Mouse (Mus musculus) frontal cortex, postnatal 36 days (tissue): ENCODE measurements around the gene Gm29094.
A peak's percentile ranks its signal among the peaks of the same experiment; 100 is the strongest.
"Not testable (repeated sequence)": the region's sequence is repeated elsewhere in the genome, so short reads cannot be mapped to it uniquely, and the experiment has no call there.

Experiments used
- DNase-seq, 2 experiments: peaks; one replicate each; pipeline ENCODE4 v3.0.0; 2022; ENCODE audit warnings: low spot score in 2 of 2

Gm29094 gene

DNA sequence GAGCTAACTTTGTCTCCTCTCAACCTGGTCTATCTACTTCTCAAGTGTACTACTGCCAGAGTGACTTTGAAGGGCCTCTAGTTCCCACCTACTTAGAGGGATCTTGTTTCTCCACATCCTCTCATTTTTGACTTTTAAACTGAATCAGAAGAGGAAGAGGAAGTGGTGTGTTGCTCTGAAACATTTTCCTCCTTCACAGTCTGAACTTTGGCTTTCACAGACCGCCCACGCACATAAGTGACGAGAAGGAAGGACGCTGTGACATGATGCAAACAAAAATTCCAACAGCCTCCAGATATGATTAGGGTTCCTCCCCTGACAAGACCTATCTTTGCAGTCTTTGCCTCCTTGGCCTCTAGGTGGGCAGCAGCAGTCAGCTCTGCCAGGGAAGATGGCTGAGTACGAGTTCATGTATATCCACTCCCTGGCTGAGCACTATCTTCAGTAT lies at the start of gene Gm29094, which contains the start of gene Bcl2a1b:
Gene Gm29094, plus strand, starts transcription at position 411 of the 448 bp plus-strand sequence.
Gene Bcl2a1b, plus strand, starts transcription at position 241 of the 448 bp plus-strand sequence.
- DNase-seq: not testable (repeated sequence)

DNA sequence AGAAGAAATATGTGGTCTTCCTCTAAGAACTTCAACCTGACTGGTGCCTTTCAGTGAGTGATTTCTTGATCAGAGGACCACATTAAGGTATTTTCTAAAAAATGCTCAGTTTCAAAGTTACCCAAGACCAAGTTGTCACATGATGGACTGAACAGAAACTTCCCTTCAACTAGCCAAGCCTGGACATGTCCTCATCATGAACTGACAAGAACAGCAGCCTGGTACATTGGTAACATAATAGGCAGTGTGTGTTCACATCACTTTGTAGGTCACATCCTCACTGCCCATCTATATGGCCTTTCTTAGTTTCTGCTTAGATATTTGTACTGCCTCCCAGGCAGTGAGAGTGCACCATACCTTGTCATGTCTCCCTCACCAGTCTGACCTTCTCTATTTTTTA lies 26.6 kb upstream of the Gm29094 start:
- DNase-seq: not testable (repeated sequence)

DNA sequence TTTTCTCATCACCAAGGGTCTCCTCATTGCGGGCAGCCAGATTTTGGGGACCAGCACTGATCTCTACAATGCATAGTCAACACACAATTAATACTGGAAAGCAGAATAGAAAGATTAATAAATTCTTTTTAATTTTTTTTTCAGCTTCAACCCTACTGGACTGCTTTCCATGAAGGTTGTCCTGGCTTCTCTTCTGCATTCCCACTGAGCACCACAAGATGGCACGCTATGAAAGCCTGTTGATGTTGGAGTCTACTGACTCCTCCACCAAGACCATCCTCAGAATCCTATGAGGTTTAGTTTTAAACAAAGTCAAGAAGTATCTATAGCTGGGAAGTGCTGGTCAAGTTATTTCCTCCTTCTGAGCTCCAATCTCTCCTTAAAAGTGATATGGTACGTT lies 20.3 kb upstream of the Gm29094 start:
- peak; percentile 65 to 86 for DNase-seq

DNA sequence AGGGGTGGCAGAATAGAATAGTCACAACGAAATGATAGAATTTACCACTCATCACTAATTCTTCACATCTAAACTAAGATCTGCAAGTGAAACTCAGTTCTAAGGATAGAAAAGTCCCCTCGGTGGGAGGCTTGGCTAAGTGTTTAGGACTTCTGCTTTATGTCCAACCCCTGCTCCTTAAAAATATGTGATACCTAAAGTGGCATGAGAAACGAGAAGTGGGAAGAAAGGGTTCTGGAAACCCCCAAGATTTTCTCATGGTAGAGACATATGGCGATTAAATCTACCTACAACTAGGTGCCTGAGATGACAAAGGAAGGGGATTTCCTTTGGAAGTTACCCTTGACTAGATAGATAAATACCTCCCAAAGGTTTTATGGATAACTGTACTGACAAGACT lies 19.7 kb upstream of the Gm29094 start:
- DNase-seq: not testable (repeated sequence)

DNA sequence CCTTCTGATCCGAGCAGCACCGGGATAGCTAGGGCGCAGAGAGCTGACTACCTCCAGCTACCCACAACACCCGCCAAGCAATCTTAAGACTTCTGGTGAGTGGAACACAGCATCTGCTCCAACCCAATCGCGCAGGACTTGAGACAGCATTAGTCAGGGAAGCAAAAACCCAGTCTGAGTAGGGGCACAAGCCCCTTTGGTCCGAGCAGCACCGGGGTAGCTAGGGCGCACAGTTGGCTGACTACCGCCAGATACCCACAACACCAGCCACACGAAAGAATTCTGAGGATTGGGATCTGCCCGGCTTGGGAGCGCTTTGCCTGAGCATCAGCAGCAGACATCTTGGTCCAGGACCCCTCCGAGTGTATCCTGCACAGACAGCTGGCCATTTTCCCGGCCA lies 12.2 kb upstream of the Gm29094 start:
- not testable (repeated sequence) for DNase-seq

DNA sequence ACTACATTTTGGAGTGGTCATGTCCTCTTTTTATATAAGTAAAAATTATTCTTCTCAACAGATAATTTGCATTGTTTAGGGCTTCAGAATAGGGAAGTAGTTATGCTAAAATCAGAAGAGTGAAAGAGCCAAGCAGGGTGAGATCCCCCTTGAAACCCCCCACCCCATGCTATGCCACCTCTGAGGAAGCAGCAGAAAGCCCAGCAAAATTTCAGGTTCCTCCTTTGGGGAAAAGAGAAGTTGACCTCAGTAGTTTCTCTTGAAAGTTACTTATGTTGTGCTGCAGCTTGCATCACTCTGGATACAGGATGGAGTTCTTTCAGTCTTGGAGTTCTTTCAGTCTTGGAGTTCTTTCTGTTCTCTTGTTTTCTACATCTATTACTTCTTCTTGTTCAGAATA lies 3.7 kb upstream of the Gm29094 start:
- DNase-seq: not testable (repeated sequence)

DNA sequence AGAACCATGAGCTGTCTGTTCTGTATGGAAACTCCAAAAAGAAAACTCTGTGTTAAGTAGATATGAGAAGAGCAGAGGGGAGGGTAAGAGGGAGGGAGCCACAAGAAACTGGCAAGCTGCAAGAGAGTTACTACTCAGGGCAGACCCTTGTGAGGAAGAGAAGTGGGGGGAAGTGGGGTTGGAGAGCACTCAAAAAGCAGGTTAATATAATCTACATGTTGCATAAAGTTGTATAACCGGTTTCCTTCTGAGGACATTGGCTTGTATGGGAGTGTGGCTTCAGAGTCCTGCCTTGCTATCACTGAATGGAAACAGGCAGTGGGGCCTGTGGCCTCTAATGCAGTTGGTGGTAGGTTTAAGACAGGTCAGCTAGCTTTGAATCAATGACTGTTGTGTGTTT lies 1.7 kb upstream of the Gm29094 start:
- DNase-seq: not testable (repeated sequence)

DNA sequence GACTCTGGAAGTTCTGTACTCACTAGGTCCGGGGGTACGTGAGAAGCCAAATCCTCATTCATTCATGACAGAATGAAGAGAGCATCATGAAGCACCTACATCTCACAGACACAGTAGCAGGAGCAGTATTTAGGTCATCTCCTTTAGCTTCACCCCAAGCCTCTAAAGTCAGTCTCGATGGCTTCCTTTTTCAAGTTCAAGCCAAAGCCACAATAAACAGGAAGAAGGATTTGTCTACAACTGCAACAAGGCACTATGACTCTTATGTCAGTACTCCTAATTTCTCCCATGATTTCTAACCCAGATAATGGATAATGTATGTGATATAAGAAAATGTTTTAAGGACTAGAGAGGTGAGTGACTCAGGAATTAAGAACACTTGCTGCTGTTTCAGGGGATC lies 830 bp upstream of the Gm29094 start:
- not testable (repeated sequence) for DNase-seq

DNA sequence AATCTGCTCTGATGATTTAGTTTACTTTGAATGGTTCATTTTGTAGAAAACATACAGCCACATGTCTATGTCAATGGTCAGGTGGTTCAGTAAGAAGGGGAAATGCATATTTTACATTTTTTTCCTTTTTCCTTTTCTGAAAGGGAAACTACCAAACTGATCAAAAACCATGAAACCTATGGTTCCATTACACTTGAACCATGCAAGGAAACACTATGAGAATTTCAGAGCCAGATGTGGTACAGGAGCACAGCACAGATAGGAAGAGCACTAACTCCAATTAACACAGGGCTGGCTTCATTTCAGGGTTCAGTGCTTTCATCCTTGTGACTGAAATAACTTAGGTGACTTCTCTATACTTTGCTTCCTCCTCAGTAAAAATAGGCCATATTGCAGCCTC lies 3.1 kb downstream of the Gm29094 start:
- DNase-seq: not testable (repeated sequence)

DNA sequence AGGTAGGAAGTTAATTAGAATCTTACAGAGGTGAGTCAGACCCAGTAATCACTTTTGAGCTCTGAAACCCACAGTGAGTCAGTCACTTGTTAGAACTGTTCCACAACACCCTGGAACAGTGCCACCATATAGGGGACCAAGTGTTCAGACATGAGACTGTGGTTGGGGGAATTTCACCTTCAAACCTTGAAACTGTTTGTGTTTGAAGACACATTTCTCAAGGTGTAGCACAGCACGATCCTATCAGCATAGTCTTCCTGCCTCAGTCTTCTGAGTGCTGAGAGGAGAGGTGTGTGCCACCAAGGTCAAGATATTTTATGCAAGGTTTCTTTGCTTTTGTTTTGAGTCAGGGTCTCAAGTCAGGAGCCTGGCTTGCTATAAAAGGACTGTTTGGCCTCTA lies 9.8 kb downstream of the Gm29094 start:
- DNase-seq: not testable (repeated sequence)

DNA sequence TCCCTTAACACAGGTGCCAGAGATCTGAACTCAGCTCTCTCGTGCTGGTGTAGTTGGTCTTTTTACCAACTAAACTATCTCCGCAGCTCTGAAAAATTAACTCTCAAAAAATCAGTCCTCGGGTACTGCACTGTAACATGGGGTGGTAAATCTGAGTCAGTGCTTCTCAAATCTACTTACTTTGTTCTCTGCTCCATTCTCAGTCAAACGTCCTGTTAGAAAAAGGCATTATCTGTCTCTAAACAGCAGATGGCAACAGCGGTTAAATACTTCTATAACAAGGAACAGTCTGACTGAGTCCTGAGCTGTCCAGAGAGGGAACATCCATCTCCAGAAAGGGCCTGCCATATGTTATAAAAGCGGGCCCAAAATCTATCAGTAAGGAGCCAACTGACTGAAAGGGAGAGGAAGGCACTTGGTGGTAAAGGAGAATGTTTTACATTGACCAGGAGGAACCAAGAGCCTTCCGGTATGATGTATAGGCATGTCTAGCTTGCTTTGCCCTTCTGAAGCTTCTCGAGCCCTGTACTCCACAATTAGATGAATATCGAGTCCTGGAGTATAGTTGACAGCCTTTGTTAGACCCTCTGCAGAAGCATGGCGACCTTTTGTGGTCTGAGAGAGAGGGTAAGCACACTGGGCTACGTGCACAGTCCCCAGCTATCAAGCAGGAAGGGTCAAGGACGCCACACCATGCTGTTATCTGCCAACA lies 11.3 kb downstream of the Gm29094 start, which contains the start of gene Mthfs:
Gene Mthfs, plus strand, starts transcription at position 324 of the 712 bp plus-strand sequence.
- DNase-seq: peak; percentile 27 to 37

DNA sequence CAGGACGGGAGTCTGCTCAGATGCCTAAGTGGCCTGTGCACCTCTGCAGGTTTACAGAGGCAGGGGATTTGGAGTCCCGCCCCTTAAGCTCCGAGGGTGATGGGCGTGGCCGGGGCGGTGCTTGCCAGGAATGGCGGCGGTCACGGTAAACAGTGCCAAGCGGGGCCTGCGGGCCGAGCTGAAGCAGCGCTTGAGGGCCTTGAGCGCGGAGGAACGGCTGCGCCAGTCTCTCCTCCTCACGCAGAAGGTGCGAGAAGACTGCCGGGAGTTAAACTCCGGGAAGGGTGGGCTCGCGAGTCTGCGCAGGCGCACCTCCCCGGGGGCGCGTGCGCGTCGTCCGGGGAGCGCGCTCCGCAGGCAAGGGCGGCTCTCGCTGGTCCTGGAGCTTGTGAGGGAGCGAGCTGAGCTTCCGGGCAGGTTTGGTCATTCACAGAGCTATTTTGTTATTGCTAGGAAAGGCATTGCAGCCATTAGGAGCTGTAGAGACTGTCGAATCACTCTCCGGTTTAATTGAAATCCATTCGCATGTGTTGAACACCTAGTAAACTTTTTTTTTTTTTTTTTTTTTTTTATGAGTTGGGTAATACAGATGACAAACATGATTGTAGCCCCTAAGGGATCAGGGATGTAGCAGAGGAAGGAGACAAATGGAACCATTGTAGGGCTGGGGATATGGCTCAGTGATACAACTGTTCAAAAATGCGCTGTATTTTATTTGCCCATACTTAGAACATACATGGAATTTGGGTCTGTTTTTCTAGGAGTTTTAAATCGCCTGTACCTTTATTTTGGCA lies 12.1 kb downstream of the Gm29094 start:
- DNase-seq: peak; percentile 97 to 98

DNA sequence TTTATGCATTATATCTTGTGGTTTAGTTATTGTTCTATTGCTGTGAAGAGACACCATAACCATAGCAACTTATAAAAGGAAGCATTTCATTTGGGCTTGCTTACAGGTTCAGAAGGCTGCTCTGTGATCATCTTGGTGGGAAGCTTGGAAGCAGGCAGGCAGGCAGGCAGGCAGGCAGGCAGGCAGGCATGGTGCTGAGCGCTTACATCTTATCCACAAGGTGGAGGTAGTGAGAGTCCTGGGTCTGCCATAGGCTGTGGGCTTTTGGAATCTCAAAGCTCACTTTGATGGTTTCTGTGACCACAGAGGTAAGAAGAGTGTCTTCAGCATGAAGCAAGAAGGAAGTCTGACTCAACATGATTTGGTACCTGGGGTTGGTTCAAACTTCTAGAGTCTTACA lies 13.2 kb downstream of the Gm29094 start:
- peak in 1 of 2 experiments; percentile 33 for DNase-seq

DNA sequence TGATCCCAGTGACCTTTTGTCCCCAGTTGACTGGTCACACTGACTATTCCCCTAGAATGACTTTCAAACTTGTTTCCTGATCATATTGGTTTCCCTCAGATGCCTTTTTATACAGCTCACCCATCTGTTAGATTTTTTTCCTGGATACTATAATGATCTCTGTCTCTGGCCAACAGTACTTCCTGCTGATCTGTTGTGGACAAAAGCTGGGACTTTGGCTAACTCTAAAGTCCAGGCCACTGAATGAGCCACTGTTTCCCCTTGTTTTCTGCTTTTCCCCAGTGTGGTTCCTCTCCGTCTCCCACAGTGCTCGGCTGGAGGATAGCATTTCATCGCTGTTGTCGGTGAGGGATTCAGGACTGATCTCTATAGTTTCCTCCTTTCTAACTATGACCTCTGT lies 19.0 kb downstream of the Gm29094 start:
- not testable (repeated sequence) for DNase-seq

DNA sequence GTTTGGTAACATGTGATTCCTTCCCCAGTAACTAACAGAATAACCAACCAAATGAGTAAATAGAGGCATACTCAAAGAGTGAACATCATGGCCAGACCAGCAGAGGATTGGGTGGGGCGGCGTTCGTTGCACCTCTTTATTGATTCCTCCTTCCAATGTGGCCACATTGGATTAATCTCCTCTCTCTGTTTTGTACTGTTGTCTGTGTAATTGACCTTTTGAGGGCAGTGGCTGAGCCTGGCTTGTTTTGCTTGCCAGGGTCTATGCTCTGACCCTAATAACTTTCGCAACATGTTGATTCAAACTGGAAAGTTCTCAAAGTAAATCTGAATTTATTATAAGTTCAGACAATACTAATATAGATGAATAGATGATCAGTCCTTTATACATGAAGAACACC lies 20.5 kb downstream of the Gm29094 start:
- not testable (repeated sequence) for DNase-seq

DNA sequence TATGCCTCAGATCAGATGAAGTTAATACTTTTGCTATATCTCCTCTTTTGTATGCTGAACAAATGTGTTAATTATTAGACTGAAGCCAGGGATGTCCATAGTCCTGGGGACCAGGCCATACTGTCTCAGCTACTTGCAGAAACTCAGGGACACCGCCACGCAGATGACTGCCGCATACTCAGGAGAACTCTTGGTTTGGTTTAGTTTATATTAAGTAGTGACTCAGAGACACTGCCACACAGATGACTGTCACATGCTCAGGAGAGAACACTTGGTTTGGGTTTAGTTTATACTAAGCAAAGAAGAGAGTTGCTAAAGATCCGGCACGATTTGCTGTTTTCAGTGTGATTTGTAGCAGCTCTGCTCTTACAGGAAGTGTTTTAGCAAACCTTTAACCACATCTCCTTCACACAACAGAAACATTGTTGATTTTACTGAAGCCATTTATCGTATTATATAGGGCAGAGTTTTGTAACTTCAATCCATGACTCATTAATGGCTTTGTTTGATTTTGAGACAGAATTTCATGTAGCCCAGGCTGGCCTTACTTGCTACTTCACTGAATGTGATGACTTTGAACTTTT lies 21.6 kb downstream of the Gm29094 start:
- not testable (repeated sequence) for DNase-seq

DNA sequence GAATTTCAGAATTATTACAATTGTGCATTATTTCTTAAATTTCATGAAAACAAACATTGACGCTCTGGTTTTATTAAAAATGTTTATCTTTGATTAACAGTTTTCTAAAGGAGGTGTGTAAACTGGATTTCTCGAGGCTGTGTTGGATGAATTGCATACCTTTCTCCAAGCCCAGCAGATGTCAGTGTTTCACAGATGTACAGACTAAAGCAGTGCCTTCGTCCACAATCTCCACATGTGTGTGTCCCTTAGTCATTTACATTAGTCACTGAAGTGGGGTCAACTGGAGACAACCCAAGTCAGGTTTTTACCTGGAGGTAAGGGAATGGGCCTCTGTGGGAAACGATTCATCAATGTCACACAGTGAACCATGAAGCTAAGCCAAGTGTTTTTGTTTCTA lies 26.9 kb downstream of the Gm29094 start:
- DNase-seq: peak; percentile 23 to 45

DNA sequence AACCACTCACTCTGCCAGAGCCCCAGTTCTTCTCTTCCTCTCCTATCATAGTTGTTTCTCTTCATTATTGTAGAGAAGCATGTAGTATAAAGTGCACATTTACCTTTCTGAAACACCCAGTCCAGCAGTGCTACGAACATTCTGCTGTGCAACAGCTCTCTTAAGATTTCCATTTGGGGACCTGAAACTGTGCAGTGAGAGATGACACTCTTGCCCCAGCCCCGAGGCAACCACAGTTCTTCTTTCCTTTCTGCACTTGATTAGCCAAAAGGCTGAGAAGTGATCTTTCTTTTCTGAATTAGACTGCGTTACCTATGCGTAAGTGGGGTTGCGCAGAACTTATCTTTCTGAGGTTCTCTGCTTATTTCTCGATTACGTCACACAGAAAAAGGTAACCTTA lies 28.9 kb downstream of the Gm29094 start:
- no peak for DNase-seq

DNA sequence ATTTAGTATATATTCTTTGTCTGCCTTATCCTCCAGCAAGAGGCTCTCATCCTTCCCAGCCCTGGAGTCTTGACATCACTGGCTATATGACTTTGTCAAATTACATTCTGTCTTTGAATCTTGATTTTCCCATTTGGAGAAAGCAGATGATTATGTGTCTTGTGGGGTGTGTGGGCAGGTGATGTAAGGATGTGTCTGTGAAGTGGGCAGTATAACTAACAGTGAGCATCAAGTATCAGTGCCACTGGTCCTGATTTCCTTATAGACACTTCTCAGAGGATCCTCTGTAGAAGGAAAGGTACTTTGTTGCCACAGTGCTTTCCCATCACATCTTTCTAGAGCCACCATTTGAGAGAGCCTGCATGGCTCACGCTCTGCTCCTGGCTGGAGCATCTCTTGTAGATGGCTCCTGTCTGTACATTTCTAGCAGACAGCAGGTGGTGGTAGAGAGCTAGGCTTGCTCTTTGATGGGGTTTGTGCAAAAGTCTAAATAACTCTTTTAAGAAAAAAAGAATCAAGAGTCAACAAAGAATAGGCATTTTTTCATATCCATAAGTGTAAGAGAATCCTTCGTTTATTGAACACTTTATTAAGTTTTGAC lies 31.8 kb downstream of the Gm29094 start:
- DNase-seq: peak; percentile 53 to 80

DNA sequence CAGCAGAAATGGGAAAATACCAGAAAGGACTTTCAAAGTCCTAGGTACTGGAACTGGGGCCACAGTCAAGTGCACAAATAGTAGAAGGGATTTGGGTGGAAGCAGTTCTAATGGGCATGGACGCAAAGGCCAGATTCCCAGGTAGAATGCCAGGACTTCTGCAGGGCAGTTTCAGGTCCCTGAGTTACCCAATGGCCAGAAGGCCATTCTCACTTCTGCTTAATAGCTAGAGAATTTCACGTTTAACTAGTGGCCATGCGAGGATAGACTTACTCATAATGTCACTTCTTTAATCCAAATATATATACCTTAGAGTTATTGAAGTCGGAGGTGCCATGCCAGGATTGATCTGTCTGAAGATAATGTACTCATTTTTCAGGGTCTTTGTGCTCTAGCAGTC lies 38.0 kb downstream of the Gm29094 start:
- DNase-seq: not testable (repeated sequence)

DNA sequence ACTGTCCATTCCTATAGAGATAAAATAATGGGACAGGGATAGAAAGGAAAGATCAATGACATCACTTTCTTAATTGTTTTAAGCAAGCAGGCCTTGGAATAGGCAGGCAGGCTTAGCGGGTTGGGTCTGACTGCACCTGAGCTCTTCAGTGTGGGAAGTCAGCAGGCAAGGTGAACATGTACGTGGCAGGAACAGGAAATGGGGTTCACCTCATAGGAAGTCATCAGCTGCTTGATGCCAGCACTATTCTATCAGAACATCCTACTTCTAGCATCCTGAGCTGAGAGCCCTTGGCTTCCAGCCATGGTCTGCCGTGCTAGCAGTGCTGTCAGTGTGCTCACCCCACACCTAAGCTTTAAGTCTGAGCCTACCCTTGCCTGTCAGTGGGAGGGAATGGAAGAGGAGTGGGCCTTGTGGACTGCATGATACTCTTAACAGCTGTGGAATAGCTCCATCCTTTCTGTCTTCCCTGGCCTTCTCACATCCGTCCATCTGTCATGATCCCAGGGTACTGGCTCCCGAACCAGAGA lies 39.9 kb downstream of the Gm29094 start:
- not testable (repeated sequence) for DNase-seq
